Mouse (Mus musculus) megakaryocyte, embryonic 14.5 days (primary cell): ENCODE data around the gene Avpi1.

Source experiments
- FLI1 ChIP-seq: IDR thresholded peaks from 2 replicates; pipeline ENCODE4 v1.6.1; 2012; ENCODE audit warnings: low read length, inconsistent platforms, mixed read lengths
- GATA1 ChIP-seq: IDR thresholded peaks from 3 replicates; pipeline ENCODE4 v1.6.1; 2012; ENCODE audit warnings: mixed read lengths, low read length, inconsistent platforms, borderline replicate concordance

- TF ChIP-seq GATA1 (no peak), FLI1 (no peak)
These were observed 48.0 kb upstream of the Avpi1 start for GRCm38 (mm10) chr19:42176841-42177240.
